Mouse (Mus musculus) cortical plate, adult 2 months (tissue): ENCODE results near the gene Arl16.

Experiments used
- CTCF ChIP-seq: fragments of 200-500 bp; IDR thresholded peaks from 2 replicates; pipeline ENCODE4 v1.5.1; 2011; ENCODE audit warnings: mild to moderate bottlenecking, control low read depth, low read length; ENCODE audit not compliant: insufficient read depth; ENCODE audit errors: extremely low read depth
- POLR2A ChIP-seq: fragments of 200-500 bp; IDR thresholded peaks from 2 replicates; pipeline ENCODE4 v1.6.1; 2011; ENCODE audit warnings: mild to moderate bottlenecking, low read length, control low read depth; ENCODE audit not compliant: insufficient read depth; ENCODE audit errors: extremely low read depth

DNA sequence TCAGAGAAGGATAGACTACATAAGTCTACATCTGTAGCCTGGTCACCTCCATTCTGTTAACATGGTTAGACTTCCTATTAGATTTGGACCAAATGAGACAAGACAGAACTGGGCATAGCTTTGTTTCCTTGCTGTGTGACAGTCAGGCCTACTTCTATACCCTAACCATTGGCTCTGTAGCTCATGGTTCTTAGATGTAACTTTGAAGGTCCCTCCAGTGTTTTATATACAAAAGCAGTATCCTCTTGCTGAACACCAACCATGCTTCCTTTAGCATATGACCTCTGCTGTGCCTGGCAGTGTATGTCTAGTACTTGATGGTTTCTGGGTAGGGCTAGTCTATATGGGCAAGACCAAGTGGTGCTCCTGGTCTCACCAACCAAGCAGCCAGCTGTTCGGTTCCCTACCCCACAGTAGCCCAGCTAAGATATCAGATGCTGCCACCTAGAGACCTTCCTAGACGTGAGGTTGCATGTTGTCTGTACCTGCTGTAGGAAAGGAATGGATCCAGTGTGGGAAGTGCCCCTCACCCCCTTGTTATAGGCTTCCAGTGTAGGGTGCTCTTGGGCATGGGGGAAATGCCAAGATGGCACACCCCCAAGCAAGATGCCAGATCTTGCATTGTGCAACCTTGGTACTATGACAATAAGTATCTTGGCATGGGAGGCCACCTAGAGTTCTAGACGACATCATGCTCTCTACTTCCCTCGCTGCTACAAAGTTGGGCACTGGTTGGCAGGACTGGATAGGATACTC lies 23.1 kb upstream of the Arl16 start:
- TF ChIP-seq CTCF (no peak), POLR2A (no peak)
